Mouse (Mus musculus) thymus, postnatal 14 days (tissue): ENCODE measurements around the gene Id3.

Source experiments
- DNase-seq: peaks from one replicate; pipeline ENCODE4 v3.0.0; 2021

The Id3 gene

DNA sequence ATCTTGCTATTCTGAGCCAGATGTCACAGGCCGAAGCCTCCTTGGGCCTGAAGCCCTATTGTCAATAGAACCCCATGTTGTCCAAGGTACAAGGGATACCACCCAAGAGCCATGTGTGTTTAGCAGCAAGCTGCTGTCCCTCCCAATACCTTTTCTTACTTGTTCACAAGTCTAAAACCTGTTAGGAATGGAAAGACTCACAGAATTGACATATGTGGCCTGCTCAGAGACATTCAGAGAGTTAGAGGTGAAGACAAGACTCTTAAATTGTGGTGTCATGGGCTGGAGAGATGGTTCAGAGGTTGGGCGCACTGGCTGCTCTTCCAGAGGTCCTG lies 5.7 kb downstream of the Id3 start:
- DNase-seq, result no peak

DNA sequence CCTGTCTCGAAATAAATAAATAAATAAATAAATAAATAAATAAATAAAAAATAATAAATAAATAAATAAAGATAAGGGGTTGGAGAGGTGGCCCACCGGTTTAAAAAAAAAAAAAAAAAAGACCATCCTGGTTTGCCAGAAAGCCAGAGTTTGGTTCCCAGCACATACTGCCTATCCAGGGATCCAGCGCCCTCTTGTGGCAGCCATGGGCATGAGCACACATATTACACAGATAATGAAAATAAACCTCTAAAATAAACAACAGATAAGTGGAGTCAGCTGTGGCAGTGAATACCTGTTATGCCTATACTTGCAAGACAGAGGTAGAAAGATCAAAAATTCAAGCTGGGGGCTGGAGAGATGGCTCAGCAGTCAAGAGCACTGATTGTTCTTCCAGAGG lies 6.4 kb downstream of the Id3 start:
- DNase-seq, result peak; percentile 76

DNA sequence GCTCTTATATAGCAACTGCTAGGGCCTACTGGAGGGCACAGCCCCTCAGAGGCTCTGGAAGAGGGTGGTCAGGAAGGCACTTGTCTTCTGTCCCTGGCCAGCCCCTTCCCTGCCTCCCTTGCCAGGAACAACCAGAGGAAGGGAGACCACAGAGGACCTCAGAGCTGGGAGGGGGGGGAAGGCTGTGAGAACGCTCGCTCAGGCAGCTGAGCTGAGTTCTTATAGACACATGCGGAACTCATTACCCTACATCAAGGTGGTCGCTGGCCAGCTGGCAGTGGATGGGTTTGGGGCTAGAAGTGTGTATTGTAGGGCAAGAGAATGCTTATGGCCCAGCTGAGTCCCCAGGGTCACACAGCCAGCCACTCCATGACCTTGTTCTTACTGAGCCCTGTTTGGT lies 7.3 kb downstream of the Id3 start:
- no peak for DNase-seq

DNA sequence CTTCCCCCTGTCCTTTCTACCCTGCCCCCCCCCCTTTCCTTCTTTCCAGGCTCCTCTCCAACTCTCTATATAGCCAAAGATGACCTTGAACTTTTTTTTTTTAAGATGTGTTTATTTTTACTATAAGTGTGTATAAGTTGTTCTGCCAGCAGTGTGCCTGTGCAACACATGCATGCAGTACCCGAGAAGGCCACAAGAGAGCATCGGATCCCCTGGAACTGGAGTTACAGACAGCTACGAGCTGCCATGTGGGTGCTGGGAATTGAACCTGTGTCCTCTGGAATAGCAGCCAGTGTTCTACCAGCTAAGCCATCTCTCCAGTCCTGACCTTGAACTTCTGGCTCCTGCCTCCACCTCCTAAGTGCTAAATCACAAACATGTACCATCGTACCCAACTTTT lies 9.5 kb downstream of the Id3 start:
- DNase-seq, result peak; percentile 48

DNA sequence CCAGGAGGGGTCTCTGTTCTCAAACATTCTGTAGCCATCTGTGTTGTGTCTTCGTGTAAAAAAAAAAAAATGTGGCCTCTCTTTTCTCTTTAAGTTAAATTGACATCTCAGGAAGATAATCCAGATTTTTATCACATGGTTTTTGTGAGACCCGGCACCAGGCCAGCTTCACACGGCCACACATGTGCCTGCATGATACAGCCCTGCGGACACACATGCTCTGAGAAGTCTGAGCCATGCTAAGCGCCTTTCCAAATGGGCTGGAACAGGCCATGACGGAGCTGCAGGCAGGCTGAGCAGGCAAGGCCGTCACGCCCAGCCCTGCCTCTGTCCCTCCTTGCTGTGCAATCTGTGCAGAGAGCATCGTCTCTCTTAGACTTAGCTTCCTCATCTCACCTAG lies 11.2 kb downstream of the Id3 start:
- no peak for DNase-seq

DNA sequence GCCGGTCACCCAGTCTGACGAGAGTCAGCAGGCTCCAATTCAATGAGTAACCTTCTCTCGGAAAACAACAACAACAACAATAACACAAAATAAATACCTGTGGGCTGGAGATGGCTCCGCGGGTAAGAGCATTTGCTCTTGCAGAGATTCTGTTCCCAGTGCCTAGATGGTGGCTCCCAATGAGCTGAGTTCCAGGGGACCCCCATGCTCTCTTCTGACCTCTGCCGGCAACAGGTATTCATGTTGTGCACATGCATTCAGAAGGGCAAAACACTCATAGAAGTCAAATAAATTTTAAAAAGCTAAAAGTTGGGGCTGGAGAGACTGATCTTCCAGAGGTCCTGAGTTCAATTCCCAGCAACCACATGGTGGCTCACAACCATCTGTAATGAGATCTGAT lies 15.2 kb downstream of the Id3 start:
- peak; percentile 74 for DNase-seq

DNA sequence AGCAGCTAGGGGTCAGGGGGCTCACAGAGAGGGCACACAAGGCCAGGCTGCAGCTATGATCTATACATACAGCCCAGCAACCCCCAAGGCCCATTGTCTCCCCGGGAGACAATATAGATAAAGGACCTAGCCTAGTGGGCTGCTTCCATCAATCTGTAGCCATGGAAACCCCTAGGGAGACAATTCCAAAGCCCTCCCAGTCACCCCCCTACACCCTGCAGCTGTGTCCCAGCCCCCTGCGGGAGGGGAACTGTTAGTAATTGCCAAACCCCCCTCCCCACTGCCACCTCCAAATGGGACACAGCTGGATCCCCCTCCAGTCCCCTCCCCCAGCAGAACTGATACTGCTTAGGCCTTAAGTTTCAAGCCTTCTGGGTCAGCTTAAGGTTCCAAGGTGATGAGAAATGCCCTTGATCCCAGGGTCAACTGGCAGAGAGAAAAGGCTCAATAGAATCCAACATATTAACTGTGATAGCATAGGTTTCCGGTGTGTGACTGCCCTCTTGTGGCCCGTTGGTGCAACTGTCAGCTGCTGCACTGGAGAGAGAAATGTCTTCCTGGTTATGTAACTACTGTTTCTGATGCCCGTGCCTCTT lies 16.6 kb downstream of the Id3 start:
- peak; percentile 81 for DNase-seq

DNA sequence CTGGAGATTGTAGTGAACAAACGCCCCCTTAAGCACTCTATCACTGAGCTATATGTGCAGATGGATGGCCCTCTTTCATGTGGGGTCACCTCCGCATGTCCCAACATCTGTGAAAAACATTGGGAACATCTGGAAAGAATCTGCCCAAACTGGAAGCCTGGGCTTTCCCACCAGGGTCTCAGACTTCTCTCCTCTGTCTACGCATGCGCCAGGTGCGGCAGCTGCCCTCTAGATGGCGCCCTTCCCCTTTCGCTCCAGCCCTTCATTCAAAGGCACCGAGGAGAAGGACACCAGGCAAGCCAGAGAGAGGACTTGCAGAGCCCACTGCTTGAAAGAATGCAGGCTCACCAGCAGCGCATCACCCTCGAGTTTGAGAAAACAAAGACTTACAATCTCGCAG lies 20.2 kb downstream of the Id3 start:
- peak; percentile 93 for DNase-seq

DNA sequence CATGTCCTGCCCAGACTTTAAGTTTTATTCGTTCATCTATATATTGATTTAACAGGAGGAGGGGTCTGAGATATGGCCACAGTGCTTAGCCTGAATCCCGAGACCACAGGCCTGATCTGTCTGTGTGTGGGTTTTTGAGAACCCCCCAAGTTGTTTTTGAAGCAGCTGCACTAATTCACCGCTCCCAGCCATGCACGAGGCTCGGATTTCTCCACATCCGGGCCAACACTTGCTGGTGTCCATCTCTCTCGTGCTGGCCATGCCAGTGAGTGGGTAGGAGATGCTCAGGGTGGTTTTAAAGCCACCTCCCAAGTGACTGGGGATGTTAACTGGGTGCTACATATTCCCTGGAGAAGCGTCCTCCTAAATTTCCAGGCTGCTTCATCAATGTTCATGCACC lies 21.7 kb downstream of the Id3 start:
- DNase-seq, result no peak

DNA sequence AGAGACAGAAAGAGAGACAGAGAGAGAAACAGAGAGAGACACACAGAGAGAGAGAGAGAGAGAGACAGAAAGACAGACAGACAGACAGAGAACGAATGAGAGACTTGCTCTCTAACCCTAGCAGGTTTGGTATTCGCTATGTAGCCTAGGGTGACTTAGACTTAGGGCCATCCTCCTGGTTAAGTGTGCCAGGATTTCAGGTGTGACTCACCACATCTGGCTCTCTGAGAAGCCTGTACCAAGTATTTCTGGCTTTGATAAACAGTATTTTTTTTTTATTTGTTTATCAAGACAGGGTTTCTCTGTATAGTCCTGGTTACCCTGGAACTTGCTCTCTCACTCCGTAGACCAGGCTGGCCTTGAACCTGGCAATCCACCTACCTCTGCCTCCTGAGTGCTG lies 24.4 kb downstream of the Id3 start:
- DNase-seq, result no peak

DNA sequence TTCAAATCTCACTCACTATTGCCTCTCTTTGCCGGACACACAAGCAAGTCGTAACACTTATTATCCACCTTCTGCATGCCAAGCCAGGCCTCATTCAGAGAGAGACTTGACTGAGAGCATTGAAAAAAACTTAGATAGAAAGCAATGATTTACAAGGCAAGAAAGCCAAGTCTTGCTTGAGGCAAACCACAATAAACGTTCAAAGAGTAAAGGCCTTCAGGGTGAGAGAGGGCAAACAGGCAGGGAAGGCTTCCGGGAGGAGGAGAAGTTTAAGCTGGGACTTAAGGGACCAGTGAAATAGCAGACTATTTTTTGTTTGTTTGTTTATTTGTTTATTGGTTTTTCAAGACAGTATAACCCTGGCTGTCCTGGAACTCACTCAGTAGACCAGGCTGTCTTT lies 27.1 kb downstream of the Id3 start:
- DNase-seq, result no peak

DNA sequence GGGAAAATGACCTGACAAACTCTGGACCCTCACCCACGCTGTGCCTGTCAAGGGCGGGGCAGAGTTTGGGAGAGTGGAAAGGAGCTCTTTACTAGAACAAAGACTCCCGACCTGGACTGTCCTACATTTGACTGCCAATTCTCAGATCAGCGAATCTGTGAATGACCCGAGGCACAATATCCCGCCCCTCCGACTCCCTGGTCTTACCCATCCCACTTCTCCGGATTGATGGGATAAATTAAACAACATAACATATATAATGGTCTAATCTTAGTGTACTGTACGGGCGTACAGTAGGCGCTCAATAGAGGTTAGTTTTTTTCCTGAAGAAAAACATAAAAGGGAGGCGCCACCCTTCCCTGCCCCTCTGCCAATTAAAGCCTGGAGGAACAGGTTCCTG lies 28.2 kb downstream of the Id3 start:
- no peak for DNase-seq

DNA sequence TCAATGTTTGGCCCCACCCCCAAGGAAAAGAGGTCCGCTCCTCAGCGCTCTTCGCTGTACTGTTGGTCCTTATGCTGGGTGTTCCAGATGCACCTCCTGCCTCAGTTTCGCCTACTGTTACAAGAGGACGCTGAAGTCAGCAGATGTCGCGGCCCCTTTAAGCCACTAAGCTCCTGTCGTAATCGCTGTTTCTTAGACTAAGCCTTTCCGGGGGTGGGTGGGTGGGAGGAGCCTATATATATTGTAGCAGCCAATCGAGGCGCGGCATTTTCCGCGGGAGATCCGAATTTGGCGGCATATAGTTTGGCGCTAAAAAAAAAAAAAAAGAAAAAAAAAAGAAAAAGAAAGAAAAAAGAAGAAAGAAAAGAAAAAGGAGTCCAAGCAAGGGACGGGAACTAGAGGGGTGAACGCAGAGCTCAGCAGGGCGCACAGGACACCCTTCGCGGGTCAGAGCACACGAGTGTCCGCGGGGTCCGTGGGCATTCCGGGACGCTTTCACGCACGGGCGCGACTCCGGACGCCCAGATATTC lies 28.8 kb downstream of the Id3 start, which contains the start of gene E2f2:
E2f2 (plus strand) TSS at position 384 of the 531 bp plus-strand sequence.
- DNase-seq, result peak; percentile 84

DNA sequence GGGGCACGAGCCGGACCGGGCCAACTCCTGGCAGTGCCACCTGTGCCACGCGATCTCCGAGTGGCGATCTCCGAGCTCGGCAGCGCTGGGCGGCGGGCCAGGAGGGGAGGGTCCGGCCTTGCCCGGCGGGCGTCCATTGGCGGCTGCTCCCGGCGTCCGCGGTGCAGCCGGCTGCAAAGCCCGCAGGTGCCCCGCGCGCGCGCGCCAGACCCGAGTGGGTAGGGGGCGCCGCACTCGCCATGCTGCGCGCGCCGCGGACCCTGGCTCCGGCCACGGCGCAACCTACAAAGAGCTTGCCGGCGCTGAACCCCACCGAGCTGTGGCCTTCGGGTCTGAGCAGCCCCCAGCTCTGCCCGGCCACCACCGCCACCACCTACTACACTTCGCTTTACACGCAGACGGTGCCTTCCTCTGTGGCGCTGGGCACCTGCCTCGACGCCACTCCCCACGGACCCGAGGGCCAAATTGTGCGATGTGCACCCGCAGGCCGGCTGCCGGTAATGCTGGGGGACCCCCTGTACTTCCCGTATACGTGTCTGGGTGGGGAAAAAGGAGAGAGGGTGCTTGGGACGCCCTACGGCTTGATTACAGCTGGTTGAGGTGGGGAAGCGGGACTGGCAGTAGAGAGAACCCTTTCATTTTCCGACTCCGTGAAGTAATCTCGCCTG lies 29.4 kb downstream of the Id3 start:
- DNase-seq, result peak; percentile 64

DNA sequence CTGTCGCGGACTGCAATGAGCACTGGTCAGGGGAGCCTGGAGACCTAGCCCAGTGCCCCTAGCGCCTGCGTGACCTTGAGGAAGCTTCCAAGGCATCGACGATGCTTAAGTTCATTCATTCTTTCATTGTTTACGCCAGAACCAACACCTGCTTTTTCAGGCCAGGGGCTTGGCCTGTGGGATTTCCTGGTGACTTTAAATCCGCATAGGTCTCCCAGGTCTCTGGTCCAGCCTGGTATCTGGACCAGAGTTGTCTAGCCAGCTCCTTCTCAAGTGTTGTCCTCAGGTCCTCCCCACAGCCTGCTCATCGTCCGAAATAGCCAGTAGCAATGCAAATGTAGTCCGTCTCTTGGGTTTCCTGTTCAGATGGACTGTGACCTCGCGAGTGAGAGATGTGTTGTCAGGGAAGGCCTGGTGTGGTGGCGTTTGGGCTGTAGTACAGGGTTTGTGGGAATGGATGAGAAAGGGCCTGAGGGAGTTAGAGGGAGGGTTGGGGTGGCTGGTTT lies 30.0 kb downstream of the Id3 start:
- no peak for DNase-seq

DNA sequence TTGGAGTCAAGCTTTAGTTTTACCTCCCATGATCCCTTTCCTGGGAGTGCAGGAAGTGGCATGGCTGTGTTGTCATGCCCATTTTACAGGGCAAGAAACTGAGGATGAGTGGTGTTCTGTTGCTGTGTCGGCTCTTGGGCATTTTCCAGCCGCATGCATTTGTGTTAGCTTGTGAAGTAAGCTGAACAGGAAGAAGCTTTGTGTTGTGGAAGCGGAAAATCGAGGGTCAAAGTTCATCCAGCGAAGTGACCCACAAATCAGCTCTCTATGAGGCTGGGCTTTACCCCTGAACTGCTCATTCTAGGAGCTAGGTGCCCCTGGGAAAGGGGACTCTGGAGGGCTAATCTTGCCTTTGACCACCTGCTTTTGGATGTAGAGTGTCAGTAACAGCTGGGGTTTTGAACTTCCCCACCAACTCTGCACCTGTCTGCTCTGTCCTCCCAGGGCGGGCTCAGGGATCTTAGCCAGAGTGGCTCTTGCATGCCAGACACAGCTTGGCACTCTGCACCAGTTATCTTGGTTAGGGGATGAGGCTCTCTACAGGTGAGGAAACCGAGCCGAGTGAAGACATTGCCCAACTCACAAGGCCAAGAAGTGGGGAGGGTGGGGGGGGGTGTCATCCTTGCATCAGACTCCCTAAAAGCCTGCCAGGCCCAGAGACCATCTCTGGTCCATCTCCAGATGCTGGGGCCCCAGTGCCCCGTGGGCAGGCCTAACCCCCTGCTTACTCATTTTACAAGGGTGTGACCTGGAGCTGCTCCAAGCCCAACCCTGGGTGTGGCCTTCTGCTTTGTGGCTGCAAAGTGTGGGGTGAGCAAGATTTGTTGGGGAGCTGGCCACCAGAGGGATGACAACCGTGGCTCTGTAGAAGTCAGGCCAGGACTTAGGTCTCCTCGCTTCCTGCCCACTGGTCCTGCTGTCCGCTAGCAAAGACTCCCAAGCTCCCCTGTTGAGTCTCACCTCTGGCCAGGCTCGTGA lies 31.2 kb downstream of the Id3 start:
- DNase-seq, result peak; percentile 69

DNA sequence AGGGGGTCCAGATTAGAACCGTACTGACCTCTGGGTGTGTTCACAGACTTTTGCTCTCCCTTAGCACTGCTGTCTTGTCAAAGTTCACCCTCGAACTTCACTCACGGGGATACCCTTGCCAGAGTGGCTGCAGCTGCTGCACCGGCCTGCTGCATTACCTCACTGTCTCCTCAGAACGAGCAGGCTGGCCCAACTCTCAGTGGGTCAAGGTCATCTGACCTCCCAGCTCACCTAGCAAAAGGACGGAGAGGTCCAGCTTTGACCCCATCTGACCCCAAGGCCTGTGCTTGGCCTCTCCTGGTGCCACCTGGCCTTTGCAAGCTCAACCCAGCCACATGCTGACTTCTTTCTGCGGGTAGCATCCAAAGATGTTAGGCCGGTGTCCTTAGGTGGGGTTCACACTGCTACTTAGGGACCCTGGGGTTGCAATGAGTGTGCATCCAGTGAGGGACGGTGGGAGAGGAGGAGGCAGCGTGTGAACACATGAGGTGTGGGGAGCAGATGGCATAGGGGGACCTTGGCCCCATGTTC lies 32.8 kb downstream of the Id3 start:
- DNase-seq, result peak; percentile 46

DNA sequence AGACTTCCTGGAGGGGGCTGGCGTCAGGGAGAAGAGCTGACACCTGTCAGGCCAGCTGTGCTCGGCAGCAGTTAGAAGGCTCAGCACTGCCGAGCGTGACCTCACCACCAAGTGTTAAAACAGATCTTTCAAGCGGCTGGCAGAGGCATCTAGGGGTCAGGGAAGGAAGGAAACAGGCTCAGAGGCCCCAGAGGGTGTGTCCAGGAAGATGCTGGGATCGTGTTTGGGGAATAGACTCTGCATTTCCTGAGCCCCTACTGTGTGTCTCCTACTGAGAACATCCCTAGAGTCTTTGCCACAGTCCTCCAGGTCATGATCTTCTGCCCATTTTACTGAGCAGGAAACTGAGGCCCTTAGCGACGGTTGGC lies 33.9 kb downstream of the Id3 start:
- DNase-seq, result peak; percentile 82

DNA sequence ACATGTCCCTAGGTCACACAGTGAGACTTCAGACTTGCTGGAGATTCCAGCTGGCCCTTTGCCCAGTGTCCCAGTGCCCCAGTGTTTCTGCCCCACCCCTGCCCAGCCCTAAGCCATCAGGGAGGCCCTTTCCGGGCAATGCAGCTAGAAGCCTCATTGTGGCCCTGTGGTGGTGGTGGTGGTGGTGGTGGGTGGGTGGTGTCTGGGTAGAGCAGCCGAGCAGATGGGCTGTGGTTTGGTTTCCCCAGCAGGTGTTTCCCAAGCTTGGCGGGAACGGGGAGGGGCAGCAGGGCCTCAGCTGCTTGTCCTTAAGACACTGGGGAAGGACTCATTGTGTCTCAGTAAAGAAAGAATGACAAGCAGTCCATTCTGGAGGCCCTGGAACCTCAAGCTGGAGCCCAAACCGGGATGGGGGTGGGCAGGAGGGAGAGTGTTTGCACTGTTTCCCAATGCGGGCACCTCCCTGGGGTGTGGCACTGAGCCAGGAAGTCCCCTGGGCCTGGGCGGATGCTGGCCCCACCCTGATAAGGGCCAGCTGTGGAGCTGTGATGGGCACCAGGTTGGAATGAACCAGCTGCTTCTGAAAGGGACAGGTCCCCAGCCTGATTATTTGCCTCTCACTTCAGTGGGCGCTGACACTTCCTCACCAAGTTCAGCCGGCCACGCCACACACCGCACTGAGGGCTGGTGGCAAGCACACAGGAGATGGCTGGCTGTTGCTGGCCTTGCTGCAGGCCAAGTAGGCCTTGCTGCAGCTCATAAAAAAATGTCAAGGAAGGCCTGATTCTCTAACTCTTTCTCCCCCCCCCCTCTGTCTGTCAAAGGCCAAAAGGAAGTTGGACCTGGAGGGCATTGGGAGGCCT lies 34.5 kb downstream of the Id3 start:
- peak; percentile 91 for DNase-seq

DNA sequence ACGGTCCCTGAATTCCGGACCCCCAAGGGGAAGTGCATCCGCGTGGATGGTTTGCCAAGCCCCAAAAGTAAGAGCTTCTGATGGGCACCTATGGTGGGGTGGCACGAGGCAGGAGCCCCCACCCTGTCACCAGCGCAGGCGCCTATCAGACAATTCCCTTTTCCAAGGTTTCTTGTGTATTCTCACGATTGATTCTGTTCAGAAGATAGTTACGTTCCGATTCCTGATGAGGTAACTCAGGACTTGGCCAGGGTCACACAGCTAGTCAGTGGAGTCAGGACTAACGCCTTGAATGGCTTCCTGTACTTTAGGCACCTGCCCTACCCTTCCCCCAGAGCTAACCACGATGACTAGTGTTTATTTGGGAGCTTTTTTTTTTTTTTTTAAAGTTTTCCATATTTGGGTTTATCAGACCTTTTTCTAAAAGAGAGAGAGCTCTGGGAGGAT lies 35.2 kb downstream of the Id3 start:
- DNase-seq, result peak; percentile 67

DNA sequence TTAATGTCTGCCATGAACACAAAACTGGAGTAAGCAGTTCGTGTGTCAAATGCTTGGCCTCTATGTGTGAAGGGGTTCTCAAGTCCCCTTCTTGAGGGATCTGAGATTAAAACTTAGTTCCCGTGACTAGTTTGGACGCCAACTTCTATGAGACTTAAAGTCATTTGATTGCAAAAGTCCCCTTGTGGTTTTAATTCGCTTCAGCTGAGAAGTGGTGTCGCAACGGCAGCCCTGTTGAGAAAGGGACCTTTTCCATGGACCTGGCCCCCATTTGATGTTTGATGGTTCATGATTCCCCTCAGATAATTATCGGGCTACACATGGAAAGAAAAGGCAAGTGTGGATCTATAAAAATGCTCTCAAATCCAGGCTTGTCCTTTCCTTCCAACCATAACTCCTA lies 36.2 kb downstream of the Id3 start:
- peak; percentile 34 for DNase-seq

DNA sequence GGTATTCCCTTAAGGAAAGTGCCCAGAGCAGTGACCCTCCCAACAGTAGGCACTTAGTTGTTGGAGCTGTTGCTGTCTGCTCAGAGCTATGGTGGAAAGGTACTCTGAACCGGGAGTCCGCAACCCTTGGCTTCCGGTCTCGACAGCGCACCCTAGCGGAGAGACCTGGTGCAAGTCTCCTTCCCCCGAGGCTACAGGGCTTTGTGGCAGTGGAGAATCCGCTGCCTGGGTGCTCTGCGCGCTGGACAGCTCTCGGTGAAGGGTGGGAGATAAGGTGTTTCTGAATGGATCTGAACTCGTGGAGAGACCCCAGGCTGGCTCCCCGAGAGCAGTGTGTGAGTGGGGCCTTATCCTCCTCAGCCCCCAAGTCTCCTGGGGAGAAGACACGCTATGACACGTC lies 36.7 kb downstream of the Id3 start:
- peak; percentile 97 for DNase-seq
